Mouse (Mus musculus): ENCODE results near the gene Wdr4. TPM values are rescaled to one million over a fixed set of nuclear protein-coding genes. Genes with fewer than 3 reads are reported as not detected.

The Wdr4 gene
- total RNA-seq, 2 experiments from 2014 or later, result 2.8 to 7.3 TPM

- no peak for ATAC-seq (ENCODE audit: poor library complexity, severe bottlenecking)
Measured at GRCm38 (mm10) chr17:31450206-31450605, 69.6 kb downstream of the Wdr4 start.

- no peak for ATAC-seq (ENCODE audit: poor library complexity, severe bottlenecking)
Measured at GRCm38 (mm10) chr17:31448519-31448918, 71.3 kb downstream of the Wdr4 start.

GRCm38 (mm10) chr17:31447766-31448165 is 72.0 kb downstream of the Wdr4 start:
- no peak for ATAC-seq (ENCODE audit: poor library complexity, severe bottlenecking)

- no peak for ATAC-seq (ENCODE audit: poor library complexity, severe bottlenecking)
Measured at GRCm38 (mm10) chr17:31445061-31445731, 74.6 kb downstream of the Wdr4 start.

Other genes starting within 250 kb of the Wdr4 start
- gene Rsph1, start 242.6 kb downstream of the Wdr4 start, total RNA-seq (2015), result 0.36 TPM in 2 replicates
- gene Rsph1, start 242.6 kb downstream of the Wdr4 start, total RNA-seq (2017), result 0.66 and 1.1 TPM in 2 replicates
- gene Slc37a1, start 233.2 kb downstream of the Wdr4 start, total RNA-seq (2015), result 6.3 and 8.1 TPM in 2 replicates
- gene Slc37a1, start 233.2 kb downstream of the Wdr4 start, total RNA-seq (2017), result 3.9 and 10.6 TPM in 2 replicates
- not detected in 2 replicates for gene Pde9a, start 133.8 kb downstream of the Wdr4 start, total RNA-seq (2015)
- gene Pde9a, start 133.8 kb downstream of the Wdr4 start, total RNA-seq (2017), result 0.29 TPM in 1 of 2 replicates, not detected in the other
- 92.8 and 95.7 TPM in 2 replicates for gene Ndufv3, start 135 bp upstream of the Wdr4 start, total RNA-seq (2015)
- gene Ndufv3, start 135 bp upstream of the Wdr4 start, total RNA-seq (2017), result 215 and 217 TPM in 2 replicates
- 19.5 and 20.8 TPM in 2 replicates for gene Pknox1, start 44.8 kb upstream of the Wdr4 start, total RNA-seq (2015)
- 24.7 and 33.1 TPM in 2 replicates for gene Pknox1, start 44.8 kb upstream of the Wdr4 start, total RNA-seq (2017)
- gene Cbs, start 117.3 kb upstream of the Wdr4 start, total RNA-seq (2015), result not detected in 2 replicates
- gene Cbs, start 117.3 kb upstream of the Wdr4 start, total RNA-seq (2017), result not detected in 2 replicates
- gene U2af1, start 138.9 kb upstream of the Wdr4 start, total RNA-seq (2015), result 36.2 and 37.7 TPM in 2 replicates
- gene U2af1, start 138.9 kb upstream of the Wdr4 start, total RNA-seq (2017), result 119 and 145 TPM in 2 replicates
- gene Cryaa, start 157.8 kb upstream of the Wdr4 start, total RNA-seq (2015), result not detected in 2 replicates
- gene Cryaa, start 157.8 kb upstream of the Wdr4 start, total RNA-seq (2017), result not detected in 2 replicates

All from megakaryocyte, adult 5-6 weeks (primary cell).